Mouse (Mus musculus): Measurements from ENCODE around the gene Cdyl.

GRCm38 (mm10) chr13:35741620-35742421 lies 82.2 kb downstream of the Cdyl start:
- TF ChIP-seq GATA1 (IDR thresholded peaks at IDR 0.05; ENCODE audit: borderline replicate concordance, low read length) (no peak), CTCF (IDR thresholded peaks at IDR 0.05; ENCODE audit: low read depth, low read length) (no peak)
